Mouse (Mus musculus) fat pad, adult 2 months (tissue): ENCODE results near the gene Dhrs7c.

Source experiments
- DNase-seq: peaks from one replicate; pipeline ENCODE4 v3.0.0-alpha.2; 2011; ENCODE audit warnings: low read depth, low spot score; ENCODE audit errors: extremely low read depth

Dhrs7c gene

DNA sequence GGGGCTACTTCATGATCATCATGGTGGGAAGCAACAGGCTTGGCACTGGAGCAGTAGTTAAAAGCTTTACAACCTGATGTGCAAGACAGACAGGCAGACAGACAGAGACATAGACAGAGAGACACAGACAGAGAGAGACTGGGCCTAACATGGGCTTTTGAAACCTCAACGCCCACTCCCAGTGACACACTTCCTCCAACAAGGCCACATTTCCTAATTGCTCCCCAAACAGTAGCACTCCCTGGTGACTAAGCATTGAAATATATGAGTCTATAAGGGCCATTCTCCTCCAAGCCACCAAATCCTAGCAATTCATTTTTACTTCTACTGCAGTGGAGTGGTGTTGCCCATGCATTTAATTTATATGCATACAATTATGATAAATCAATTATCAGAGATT is 41.8 kb downstream of the Dhrs7c start:
- DNase-seq = no peak

GRCm38 (mm10) chr11:67845193-67845592 is 47.2 kb downstream of the Dhrs7c start:
- no peak for DNase-seq

DNA sequence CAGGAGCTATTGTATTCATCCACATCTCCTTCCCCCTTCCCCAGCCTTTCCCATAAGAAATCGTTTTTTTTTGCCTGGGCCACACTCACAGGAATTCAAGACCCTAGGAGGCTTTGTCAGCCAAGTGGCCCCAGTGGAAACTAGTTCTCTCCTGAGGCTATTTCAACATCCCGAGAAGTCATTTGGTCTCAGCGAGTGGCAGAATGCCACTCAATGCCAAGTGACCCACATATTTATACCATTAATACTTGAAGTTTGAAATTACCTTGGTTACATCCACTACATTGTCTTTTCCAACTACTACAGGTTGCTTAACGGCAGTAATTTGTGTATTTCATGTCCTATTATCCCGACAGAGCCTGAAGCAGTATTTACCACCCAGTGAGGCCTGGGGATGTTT is 53.8 kb downstream of the Dhrs7c start:
- no peak for DNase-seq

GRCm38 (mm10) chr11:67853996-67854395 is 56.0 kb downstream of the Dhrs7c start:
- no peak for DNase-seq

- no peak for DNase-seq
Measured at GRCm38 (mm10) chr11:67855035-67855434, 57.0 kb downstream of the Dhrs7c start.

GRCm38 (mm10) chr11:67858518-67858917 is 60.5 kb downstream of the Dhrs7c start:
- no peak for DNase-seq

GRCm38 (mm10) chr11:67860743-67861398 is 62.9 kb downstream of the Dhrs7c start:
- no peak for DNase-seq

- DNase-seq = no peak
Measured at GRCm38 (mm10) chr11:67861399-67861838, 63.4 kb downstream of the Dhrs7c start.

DNA sequence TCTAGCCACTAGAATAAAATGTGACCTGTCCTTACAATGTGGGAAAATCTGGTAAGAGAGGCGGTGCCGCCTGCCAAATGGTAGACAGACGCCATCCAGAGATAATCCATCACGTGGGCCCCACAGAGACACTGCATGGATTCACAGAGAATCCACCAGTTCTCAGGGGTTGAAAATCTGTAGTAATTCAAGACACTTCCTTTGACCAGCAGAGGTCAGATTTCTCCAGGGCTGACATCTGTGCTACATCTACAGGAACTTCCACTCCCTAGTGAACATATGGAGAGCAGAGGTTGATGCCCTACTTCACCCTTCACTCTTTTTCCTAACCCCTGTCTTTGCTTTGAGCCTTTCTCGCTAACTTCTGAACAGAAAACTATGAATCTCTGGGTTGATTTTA is 67.1 kb downstream of the Dhrs7c start:
- DNase-seq = no peak
